Mouse (Mus musculus): Measurements from ENCODE around the gene Arnt.
"Not testable (repeated sequence)": the region's sequence is repeated elsewhere in the genome, so short reads cannot be mapped to it uniquely, and the experiment has no call there.

The Arnt gene

DNA sequence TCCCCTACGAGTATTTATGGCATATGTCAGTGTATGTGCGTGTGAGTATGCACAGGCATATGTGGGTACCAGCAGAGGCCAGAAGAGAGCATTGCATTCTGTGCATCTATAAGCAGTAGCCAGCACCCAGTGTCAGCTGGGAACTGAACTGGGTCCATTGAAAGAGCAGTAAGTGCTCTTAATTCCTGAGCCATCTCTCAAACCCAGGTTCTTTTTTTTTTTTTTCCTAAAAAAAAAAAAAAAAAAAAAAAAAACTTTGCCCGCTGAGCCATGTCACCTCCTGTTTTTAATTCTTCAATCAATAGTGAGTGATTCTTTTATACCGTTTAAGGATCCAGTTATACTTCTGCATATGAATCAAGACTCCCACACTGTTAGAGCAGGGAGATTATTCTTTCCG lies 99.2 kb downstream of the Arnt start:
- DNase-seq: no peak

DNA sequence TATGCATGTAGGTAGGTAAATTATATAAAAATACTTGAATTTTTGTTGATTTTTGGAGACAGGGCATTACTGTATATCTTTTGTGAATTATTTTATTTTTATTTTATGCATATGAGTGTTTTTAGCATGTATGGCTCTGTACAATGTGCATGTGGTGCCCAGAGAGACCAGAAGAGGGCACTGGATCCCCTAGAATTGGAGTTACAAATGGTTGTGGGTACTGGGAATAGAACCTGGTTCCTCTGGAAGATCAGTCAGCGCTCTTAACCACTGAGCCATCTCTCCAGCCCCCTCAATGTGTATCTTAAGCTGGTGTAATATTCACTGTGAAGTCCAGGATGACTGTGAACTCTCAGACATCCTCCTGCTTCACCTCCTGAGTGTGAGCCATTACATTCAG lies 100.7 kb downstream of the Arnt start:
- DNase-seq: no peak

DNA sequence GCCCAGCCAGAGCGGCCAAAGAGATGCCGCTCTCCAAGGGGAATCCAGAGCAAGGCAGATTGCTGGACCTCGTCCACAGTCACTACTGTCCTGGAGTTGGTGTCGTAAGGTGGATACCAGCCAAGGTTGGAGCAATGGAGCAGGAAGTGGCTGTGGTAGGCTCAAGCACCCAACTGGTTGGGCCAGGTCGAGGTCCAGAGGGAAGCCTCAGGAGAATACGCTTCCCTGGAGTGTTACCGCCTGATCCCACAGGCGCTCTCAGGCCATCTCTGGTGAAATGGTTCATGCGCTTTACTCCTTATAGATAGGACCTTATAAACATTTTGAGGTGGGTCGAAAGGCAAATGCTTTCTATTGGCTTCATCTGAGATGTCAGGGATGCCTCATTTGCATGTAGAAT lies 104.7 kb downstream of the Arnt start:
- no peak for DNase-seq

DNA sequence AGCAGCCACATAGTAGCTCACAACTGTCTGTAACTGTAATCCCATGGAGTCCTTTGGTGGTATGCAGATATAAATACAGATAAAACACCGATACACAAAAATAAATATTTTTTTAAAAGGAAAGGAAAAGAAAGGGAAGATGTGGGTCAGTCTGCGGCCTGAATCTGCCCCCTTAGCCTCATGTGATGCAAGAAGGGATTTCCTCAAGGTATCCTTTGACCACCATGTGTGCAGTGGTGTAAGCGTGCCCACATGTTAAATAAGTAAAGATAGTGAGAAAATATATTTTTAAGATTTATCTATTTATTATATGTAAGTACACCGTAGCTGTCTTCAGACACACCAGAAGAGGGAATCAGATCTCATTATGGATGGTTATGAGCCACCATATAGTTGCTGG lies 105.6 kb downstream of the Arnt start:
- DNase-seq: no peak

DNA sequence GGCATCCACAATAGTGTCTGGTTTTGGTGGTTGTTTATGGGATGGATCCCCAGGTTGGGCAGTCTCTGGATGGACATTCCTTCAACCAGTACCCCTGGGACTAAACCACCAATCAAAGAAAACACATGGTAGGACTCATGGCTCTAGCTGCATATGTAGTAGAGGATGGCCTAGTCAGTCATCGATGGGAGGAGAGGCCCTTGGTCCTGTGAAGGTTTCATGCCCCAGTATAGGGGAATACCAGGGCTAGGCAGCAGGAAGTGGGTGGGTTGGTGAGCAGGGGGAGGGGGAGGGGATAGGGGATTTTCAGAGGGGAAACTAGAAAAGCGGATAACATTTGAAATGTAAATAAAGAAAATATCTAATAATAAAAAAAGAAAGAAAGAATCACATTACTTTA lies 107.0 kb downstream of the Arnt start:
- DNase-seq: not testable (repeated sequence)

DNA sequence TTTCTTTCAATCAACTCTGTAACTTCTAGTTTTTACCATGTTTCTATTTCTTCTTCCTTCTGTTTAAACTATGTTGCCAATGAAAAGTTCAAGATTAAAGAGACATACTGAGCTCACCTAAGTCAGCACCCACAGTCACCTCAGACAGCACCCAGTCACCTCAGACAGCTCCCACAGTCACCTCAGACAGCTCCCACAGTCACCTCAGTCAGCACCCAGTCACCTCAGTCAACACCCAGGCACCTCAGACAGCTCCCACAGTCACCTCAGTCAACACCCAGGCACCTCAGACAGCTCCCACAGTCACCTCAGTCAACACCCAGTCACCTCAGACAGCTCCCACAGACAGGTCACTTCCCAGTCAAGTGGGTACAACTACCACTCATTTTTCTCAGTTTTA lies 108.0 kb downstream of the Arnt start:
- DNase-seq: no peak

DNA sequence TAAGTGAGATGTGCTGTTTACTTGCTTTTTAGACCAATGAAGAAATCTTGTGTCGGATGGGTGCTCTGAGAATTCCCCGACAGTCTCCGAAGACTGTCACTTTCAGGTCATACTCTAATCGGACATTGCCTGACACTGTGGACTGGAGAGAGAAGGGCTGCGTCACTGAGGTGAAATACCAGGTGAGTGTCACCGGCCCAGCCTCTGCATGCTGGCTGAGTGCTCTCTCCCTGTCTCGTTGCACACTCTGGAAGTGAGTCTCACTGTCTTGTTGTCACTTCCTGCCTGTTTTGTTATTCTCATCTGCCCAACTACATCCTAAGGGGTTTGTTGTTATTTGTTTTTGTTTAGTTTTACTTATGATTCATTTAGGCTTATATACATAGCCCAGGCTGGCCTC lies 108.8 kb downstream of the Arnt start:
- no peak for DNase-seq
